Mouse (Mus musculus) liver, embryonic 14.5 days (tissue): ENCODE measurements around the gene Tex2.

Experiments used
- CTCF ChIP-seq: IDR thresholded peaks from 2 replicates; pipeline ENCODE4 v1.5.1; 2016; ENCODE audit warnings: antibody characterized with exemption, low read depth, control low read depth
- EP300 ChIP-seq: IDR thresholded peaks from 2 replicates; pipeline ENCODE4 v1.6.1; 2016; ENCODE audit warnings: antibody characterized with exemption, low read depth

DNA sequence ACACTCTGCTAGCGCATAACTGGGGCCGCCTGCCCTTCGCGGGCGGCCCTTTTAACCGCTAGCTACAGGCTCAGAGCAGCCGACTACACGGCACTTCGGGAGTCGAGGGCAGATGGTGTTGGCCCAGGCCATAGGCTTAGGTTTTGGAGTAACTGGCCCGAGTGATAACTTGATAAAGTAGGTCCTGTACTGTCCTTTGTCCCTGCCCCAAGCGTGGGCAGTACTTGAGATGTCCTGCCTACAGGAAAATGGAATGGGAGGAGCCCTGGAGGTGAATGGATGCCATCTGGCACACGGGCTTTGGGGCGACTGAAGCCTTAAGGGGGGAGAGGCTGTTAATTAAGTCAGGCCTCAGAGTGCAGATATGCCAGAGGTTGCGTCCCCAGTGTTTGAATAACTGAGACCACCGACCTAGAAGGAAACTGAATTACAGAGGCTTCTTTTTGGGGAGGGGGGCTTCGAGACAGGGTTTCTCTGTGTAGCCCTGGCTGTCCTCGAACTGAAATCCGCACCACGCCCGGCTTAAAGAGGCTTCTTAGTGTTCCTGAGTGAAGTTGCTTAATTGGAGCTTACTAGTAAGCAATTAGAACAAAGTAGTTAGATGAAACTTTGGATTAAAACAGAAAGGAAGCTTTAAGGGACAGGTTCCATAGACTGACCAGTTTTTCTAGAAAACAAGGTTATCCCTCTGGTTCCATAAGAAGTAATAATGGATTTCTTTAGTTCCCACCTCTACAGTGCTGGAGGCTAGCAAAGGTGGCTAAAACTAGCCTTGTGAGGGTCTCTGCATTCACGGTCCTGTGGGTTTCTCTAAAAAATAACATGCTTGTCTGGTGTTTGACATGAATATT, 111.7 kb downstream of the Tex2 start:
- TF ChIP-seq EP300 (0 out of 2 replicates have a peak, but pooled peaks have one; percentile 12), CTCF (no peak)
